Mouse (Mus musculus) cerebellum, adult (tissue): ENCODE results near the gene Pigp.
"Not testable (repeated sequence)": the region's sequence is repeated elsewhere in the genome, so short reads cannot be mapped to it uniquely, and the experiment has no call there.

Experiments
- ATAC-seq: cut with Nextera tagmentation; 2 replicates; pipeline ENCODE4 v1.9.2; 2017; ENCODE audit warnings: mild to moderate bottlenecking, moderate library complexity, mixed read lengths; ENCODE audit not compliant: insufficient number of reproducible peaks, low FRiP score, low TSS enrichment

Gene Pigp

DNA sequence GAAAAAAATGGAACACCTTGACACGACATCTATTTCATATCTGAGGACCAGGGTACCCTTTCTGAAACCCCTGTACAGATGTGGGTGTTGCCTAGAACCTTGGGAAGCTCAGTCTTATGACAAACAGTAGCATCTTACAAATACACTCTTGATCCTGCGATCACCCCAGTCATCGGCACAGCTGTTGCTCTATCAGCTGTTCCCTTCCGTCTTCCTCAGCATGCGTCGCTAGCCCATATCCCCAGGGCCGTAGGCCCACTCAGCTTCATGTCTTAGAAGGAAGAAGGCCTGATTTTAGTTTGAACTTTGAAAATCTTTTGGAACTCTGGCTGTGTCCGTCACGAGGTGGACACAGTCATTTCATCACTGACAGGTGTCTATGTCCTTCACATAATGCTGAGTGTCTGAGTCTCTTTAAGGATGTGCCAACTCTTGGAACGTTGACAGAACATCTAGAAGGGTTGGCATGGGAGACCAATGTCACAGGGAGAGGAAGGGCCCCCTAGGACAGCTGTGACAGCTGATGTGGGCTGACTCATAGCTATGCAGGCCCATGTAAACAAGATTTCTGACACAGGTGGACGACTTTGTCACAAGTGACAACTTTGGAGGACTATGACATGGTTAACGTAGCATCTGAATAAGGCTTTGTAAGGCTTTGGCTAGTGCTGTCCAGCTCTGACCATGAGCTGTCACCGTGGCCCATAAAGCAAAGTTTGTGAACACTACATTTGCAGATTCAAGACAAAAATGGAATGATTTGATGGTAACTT, 10.9 kb downstream of the Pigp start:
- ATAC-seq, result no peak

DNA sequence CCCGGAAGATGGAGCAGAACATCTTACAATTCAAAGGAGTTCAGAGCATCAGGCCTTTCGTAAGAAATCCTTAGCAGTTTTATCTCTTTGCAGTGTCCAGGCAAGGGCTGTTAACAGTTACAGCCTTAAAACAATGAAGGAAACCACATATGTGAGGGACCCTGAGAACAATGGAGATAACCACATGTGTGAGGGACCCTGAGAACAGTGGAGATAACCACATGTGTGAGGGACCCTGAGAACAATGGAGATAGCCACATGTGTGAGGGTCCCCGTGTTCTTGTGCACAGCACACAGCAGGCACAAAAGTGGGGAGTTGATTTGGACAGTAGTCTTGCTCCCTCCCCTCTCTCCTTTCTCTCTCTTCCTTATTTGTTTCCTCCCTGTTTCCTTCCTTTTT, 13.6 kb downstream of the Pigp start:
- no peak for ATAC-seq

- no peak for ATAC-seq
Observed at GRCm38 (mm10) chr16:94356776-94357494, 14.7 kb downstream of the Pigp start.

- ATAC-seq, result no peak
Observed at GRCm38 (mm10) chr16:94356046-94356445, 15.6 kb downstream of the Pigp start.

- ATAC-seq, result no peak
Observed at GRCm38 (mm10) chr16:94354450-94354849, 17.2 kb downstream of the Pigp start.

DNA sequence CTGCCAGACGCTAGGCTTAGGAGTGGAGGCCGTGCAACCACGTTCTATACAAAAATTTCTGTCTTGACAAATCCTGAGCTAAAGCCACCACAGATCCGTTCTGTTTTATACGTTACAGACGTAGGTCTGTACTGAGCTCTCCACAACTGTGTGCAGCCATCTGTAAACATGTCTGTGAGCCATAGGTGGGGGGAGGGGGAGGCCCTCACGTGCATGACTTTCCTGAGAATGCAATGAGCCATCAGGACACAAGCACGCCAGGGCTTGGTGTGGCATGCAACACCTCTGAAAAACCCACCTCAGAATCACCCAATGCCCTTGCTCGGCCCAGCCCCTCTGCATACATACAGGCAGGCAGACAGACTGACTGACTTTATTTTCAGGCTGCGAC, 21.4 kb downstream of the Pigp start:
- no peak for ATAC-seq

GRCm38 (mm10) chr16:94349588-94350286, 21.9 kb downstream of the Pigp start:
- ATAC-seq, result no peak

DNA sequence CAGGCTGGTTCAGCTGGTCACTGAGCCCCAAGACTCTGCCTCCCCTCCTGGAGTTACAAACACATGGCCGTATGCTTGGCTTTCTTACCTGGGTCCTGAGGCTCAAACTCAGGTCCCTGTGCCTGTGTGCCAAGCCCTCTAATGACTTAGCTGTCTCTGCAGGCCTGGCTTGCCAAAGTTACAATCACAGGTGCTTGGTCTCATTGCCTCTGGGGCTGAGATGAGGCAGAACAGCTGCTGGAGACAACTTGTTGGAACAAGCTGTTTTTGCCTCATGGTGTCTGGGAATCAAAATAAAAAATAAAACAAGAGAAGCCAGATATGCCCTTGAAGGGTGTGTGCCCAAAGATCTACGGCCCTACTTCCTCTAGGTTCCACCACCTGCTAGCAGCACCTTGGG, 22.9 kb downstream of the Pigp start:
- no peak for ATAC-seq

- no peak for ATAC-seq
Observed at GRCm38 (mm10) chr16:94347080-94347731, 24.4 kb downstream of the Pigp start.

GRCm38 (mm10) chr16:94345733-94346132, 25.9 kb downstream of the Pigp start:
- ATAC-seq, result no peak

DNA sequence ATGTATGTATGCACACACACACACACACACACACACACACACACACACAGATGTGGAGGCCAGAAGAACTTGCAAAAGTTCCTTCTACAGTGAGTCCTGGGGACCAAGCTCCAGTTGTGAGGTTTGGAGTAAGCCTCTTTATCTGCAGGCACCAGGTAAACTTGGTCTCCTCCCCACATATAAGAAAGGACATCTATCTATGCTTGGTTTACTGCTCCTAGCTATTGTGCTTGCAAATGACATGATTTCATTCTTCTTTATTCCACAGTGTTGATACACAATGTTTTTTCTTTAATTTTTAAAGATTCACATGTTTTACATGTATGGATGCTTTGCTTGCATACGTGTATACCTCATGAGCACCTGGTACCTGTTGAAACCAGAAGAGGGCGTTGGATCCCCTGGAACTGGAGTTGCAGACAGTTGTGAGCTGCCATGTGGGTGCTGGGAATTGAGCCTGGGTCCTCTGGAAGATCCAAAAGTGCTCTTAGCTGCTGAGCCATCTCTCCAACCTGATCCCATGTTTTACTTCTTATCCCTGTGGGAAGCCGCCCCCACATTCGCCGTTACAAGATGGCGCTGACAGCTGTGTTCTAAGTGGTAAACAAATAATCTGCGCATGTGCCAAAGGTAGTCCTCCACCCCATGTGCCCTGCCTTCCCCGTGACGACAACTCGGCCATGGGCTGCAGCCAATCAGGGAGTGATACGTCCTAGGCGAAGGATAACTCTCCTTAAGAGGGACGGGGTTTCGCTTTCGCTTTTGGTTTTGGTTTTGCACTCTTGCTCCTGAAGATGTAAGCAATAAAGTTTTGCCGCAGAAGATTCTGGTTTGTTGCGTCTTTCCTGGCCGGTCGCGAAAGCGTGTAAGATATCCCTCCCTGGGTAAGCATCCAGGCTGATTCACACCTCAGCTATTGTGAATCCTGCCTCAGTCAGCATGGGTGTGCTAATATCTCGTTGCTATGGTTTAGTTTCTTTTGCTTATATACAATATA, 32.2 kb downstream of the Pigp start:
- ATAC-seq, result not testable (repeated sequence)

DNA sequence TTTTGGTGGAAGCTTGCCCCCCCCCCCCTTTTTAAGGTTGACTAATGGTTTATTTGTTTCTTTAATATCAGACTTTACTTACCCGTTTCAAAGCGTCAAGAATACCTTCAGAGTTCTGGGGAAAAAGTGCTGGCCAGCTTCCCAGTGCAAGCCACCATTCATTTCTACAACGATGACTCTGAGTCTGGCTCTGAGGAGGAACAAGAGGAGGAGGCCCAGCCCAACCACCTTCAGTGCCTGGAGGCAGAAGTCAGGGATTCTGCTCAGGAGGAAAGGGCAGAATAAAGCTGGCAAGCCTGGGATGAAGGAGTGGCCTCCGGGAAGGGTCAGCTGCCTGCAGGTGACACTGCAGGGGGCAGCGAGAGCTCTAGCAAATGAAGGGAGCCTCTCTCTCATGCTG, 36.0 kb downstream of the Pigp start:
- ATAC-seq, result no peak

GRCm38 (mm10) chr16:94331886-94332252, 39.8 kb downstream of the Pigp start:
- ATAC-seq, result peak; percentile 56; the same call in 1 of the 2 replicates

DNA sequence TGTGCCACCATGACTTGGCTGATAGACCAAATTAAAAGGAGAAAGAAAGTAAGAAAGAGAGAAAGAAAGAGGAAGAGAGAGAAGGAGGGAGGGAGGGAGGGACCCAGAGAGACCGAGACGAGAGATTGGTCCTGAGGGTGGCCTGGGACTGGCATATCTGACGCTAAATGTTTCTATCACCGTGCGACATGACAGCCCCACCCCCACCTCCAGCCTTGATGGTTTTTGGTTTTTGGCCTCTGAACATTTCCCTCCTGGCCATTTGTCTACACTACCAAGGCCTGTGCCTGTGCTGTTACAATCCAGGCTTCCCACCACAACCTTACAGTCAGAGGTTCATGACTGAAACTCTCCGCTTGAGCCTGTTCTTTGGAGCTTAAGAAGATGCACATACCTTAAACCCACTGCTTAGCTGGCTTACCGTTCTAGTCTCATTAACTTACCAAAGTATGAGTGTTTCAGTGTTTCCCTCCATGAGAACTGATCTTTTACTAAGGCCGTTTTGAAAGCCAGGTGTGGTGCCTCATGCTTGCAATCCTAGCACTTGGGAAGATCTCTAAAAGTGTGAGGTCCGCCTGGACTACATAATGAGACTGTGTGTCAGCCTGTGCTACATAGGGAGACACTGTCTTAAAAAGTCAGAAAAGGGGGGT, 40.3 kb downstream of the Pigp start:
- no peak for ATAC-seq

- no peak for ATAC-seq
Observed at GRCm38 (mm10) chr16:94330429-94330828, 41.2 kb downstream of the Pigp start.

DNA sequence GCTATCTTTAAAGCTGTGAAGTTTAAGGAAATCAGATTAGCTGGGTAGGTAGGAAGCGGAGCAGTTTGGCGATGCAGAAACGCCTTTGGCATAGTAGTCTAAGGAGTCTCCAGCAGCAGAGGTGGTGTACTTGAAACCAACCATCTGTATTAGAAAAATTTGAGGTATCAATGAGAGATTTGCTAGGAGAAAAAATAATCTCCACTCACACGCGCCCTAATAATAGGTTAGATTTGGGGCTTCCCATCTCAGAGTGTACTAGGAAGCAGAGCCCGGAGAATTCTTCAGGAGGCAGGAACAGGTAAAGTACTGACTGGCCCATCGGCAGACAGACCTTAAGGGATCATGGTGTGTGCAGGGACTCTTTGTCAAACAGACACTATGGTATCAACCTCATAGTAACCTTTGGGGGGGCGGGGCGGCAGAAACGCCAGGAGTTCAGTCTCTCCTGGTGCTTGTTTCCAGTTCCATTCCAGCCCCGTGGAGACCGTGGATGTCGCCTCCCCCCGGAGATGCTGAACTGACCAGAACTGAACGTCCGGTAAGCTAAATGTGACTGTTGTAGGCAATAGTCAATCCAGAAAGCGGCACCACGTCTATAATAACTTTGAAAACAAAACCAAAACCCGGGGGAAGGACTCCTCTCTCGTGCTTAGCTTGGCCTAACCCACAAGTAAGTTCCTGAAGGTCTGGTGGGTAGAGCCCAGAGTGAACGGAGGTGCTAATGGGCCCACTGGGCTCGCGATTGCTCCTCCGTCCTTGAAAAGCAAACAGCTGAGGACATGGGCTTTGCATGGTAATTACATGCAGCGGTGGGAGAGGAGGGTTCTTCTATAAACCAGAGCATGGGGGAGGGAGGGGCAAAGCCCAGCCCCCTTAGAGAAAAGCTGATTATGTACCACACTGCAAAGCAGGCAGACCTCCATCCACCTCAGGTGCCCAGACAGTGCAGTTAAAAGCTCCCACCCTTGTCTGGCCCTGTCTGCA, 42.5 kb downstream of the Pigp start:
- ATAC-seq, result no peak

- no peak for ATAC-seq
Observed at GRCm38 (mm10) chr16:94327781-94328711, 43.6 kb downstream of the Pigp start, which contains the start of gene Ripply3. Gene Ripply3, plus strand, starts transcription at chr16:94328420.
